Mouse (Mus musculus) MN1 (cell line): ENCODE results near the gene Scarb1.
"Not testable (repeated sequence)": the region's sequence is repeated elsewhere in the genome, so short reads cannot be mapped to it uniquely, and the experiment has no call there.

Experiments used
- DNase-seq: peaks from one replicate; pipeline ENCODE4 v3.0.0-alpha.2; 2016; ENCODE audit warnings: low spot score

Scarb1 gene

GRCm38 (mm10) chr5:125340547-125341262 is at the start of gene Scarb1:
Gene Scarb1 (minus strand): TSS chr5:125341094.
- peak; percentile 87 for DNase-seq

DNA sequence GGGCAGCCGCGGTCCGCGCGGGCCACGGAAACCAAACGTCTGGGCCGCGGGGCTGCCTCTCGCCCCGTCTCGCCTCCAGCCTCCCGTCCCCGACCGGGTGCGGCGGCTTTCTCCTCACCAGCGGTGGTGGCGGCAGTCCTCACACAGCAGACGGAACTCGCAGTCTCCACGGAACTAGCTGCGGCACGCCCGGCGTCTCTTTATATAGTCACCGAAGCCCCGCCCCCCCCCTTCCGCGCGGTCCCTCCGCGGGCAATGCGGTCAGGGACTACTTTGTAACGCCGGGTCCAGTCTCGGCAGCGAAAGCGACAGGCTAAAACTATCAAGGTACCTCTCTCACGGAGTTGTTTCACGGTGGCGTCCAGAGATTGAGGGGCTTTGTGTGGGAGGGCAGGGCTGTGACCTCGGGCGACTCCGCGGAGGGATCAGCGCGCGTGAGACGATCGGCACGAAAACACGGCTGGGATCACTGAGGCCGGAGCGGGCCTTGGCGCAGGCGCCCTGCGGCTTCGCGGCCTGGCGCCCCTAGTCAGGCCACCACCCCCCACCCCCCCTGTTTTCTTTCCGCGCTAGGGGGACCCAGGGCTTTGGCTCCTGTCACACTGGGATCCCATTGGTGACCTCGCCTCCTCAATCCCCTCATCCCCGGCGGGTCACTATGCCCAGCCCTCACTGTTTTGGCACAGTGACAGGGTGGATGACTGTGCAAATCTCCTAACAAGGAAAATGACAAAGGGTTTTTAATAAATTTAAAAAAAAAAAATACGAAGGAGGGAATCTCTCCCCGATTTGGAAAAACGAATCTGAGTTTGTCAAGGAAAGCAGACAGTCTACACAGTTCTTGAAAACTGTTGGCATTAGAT is 48.9 kb upstream of the Scarb1 start, which contains the start of gene Ubc:
Ubc (minus strand) TSS at position 624 of the 863 bp plus-strand sequence.
- peak; percentile 91 for DNase-seq

DNA sequence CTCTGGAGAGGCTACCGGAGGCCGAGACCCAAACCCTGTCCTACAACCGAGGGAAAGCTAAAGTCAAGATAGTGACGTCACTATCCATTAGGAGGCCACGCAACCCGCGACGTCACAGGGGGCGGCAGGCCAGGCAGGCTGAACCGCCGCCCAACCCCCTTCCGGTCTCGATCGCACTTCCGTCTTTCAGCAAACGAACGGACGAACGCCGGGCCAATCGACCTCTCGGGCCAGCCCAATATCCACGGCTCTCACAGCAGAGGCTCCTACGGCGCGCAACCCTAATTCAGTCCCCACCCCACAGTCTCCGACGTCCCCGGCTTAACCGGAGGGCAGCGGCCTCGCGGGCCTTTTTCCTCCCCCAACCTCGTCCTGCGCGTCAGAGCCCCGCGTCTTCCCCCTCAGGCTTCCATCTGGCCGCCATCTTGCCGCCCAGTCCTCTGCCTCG is 48.3 kb upstream of the Scarb1 start, which contains the start of gene Gm10382:
Gm10382 (plus strand) TSS at position 192 of the 448 bp plus-strand sequence.
- DNase-seq = peak; percentile 90

DNA sequence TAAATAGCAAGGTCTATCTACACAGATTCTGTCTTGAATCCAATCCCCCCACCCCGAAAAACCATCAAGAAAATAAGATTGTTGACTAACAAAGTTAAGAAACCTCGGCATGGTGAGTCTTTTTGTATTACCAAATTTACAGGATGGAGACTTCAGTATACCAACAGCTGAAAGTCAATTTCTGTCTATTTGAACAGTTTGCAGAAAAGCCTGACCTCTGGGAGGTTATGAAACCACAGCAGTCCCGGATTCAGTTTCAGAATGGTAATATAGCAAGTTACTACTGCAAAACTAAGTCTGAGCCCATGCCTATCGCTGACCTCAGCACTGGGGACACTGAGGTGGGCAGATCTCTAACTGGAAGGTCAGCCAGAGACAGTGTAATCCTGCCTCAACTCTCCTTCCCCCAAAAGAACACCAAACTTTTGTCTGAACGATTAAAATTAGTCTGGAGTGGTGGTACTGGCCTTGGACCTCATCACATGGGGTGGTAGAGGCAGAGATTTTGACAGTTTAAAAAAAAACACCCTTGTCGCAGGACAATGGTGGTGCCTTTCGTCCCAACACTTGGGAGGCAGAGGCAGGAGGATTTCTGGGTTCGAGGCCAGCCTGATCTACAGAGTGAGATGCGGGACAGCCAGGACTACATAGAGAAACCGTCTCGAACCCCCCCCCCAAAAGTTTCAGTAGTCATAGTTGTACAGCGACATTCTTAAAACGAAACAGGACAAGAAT is 47.6 kb upstream of the Scarb1 start:
- peak; percentile 48 for DNase-seq

DNA sequence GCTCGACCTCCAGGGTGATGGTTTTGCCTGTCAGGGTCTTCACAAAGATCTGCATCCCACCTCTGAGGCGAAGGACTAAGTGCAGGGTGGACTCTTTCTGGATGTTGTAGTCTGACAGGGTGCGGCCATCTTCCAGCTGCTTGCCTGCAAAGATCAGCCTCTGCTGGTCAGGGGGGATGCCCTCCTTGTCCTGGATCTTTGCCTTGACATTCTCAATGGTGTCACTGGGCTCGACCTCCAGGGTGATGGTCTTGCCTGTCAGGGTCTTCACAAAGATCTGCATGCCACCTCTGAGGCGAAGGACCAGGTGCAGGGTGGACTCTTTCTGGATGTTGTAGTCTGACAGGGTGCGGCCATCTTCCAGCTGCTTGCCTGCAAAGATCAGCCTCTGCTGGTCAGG is 46.4 kb upstream of the Scarb1 start:
- DNase-seq = not testable (repeated sequence)

DNA sequence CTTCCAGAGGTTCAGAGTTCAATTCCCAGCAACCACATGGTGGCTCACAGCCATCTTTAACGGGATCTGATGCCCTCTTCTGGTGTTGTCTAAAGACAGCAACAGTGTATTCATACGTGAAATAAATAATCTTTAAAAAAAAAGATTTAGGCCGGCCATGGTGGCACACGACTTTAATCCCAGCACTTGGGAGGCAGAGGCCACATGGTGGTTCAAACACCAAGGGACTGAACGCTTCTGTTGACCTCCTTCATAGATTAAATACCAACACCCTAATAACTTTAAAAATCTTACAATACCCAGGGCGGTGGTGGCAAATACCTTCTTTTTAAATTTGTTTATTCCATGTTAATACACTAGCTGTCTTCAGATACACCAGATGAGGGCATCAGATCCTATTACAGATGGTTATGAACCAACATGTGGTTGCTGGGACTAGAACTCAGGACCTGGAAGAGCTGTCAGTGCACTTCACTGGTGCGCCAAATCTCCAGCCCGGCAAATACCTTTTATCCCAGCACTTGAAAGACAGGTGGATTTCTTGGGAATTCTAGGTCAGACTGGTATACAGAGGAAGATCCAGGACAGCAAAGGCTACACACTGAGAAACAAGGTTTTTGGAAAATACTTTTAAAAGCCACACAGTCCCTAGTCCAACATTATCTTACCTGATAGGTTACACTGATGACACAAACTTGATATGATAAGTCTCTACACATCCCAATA is 44.5 kb upstream of the Scarb1 start:
- peak; percentile 38 for DNase-seq

- DNase-seq = peak; percentile 52
Observed at GRCm38 (mm10) chr5:125384512-125385214, 43.8 kb upstream of the Scarb1 start.

DNA sequence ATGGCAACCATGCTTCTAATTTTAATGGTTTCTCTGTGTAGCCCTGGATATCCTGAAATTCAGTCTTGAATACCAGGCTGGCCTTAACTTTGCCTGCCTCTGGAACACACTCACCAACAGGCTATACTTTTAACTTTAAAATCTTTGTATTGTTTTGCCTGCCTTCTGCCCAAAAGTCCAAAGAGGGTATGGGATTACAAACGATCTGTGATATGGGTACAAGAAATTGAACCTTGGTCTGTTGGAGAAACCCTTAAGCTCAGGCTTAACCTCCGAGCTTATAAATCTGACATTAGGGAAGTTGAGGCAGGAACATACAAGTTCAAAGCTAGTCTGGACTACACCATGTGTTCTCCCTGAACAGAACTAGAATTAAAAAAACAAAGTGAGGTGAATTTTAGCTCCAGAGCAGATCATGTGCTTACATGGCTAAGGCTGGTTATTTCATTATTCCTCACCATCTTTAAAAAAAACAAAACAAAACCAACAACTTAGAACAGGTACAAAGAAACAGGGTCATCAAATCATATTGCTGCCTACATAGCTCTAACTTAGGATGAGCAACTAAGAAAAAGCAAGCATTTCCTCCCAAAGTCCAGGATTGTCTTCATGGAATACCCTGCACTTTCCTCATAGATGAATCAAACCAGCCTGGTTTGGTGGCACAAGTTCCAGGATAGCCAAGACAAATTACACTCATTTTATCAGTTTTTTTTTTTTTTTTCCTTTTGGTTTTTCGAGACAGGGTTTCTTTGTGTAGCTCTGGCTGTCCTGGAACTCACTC is 42.9 kb upstream of the Scarb1 start:
- peak; percentile 44 for DNase-seq

DNA sequence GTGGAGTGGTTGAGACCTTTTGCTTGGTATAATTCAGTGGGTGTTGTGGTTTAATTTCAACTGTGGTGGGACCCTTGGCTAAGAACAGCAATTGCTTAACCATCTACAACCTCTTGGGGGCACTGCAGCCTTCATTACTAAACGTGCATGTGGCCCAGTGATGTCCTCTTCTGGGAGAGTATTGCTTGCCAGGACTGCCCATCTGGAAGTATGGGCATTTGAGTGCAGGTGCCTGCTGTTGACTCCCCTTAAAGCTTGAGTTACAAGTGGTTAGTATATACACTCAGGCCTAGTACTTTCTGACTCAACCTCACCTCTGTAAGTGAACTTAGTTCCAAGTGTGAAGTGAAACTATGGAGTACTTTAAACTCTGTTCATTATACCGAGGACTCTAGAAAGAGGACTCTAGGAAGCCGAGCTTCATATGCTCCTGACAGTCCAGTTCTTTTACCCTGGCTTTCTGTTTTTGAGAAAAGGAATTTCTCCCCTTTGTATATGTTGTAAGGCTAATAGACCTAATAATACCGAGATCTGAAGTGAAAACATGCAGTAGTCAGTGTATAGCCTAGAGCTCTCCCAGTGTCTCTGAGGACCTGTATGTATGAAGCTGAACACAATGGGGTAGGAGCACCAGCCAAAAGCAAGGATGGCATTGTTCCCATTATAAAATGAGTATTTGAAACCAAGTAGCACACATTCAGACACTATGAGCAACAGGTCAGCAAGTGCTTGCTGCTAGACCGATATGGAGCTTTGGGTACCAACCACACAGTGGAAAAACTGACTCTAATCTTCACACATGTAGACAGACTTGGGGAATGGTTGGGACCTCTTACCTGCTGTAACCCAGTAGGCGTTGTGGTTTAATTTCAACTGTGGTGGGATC is 42.0 kb upstream of the Scarb1 start:
- DNase-seq = peak; percentile 85

DNA sequence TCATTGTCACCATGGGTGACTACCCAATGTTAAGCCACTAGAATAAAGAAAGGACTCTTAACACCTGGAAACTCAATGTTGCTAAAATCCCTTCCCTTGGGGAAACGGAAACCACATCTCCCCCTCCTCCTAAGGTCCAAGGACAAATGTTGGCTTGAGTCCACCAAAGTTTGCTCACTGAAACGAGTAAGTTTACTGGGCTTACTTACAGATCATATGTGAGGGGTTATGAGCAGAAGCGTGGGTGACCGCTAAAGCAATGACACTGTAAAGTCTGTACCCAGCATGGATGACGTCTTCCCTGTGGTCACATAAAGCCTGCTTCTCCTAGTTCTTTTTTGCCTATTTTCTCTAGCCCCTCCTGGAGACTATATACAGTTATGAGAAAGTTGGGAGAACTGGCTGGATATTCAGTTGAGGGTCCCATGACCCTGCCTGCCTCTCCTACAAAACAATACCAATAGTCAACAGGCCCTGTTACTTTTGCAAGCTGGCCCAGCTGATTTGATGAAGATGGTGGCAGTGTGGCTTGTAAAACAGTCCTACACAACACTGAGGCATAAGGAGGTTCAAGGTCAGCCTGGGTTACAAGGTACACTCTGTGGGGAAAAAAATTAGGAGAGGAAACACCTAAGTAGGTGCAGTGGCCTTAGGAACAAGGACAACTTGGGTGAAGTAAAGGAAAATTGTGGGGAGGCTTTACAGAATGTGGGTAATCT is 41.2 kb upstream of the Scarb1 start:
- DNase-seq = no peak

GRCm38 (mm10) chr5:125378919-125379318 is 38.0 kb upstream of the Scarb1 start:
- DNase-seq = no peak

GRCm38 (mm10) chr5:125377214-125377613 is 36.3 kb upstream of the Scarb1 start:
- DNase-seq = no peak

DNA sequence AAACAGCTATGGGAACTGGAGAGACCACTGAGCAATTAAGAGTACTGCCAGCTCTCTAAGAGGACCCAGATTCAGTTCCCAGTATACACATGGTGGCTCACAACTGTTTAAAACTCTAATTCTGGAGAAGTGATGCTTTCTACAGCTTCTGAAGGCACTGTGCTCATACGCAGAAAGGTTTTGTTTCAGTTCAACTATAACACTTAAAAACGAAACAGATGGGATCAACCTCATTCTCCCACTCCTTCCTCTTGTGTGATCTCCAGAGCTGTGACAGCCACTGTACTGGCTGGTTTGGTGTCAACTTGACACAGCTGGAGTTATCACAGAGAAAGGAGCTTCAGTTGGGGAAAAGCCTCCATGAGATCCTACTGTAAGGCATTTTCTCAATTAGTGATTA is 35.0 kb upstream of the Scarb1 start:
- DNase-seq = no peak

- no peak for DNase-seq
Observed at GRCm38 (mm10) chr5:125372027-125372426, 31.1 kb upstream of the Scarb1 start.

- DNase-seq = no peak
Observed at GRCm38 (mm10) chr5:125370950-125371693, 30.2 kb upstream of the Scarb1 start.

DNA sequence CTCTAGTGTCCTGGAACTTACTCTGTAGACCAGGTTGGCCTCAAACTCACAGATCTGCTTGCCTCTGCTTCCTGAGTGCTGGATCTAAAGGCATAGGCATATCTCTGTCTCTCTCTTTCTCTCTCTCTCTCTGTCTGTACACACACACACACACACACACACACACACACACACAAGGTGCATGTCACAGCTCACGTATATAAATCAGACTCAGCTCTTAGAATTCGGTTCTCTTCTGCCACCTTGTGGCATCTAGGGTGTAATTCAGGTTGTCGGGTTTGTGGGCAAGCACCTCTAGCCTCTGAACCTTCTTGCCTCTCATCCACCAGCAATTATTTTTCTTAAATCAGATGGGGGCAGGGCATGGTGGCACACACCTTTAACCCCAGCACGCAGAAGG is 27.7 kb upstream of the Scarb1 start:
- peak; percentile 80 for DNase-seq

- DNase-seq = no peak
Observed at GRCm38 (mm10) chr5:125368156-125368555, 27.3 kb upstream of the Scarb1 start.
